Mouse (Mus musculus) hindbrain, embryonic 16.5 days (tissue): Measurements from ENCODE around the gene Nfkb1. TPM values are rescaled to one million over a fixed set of nuclear protein-coding genes. Genes with fewer than 3 reads are reported as not detected.

Source experiments
- ATAC-seq: fragments of 200-750 bp; cut with Nextera tagmentation; 2 replicates; pipeline ENCODE4 v1.8.0; 2017; ENCODE audit warnings: moderate TSS enrichment, moderate library complexity
- H3K27ac ChIP-seq: fragments of 300-500 bp; sonication (generic); 2 replicates; pipeline ENCODE4 v1.5.1; 2014; ENCODE audit warnings: low read depth, mild to moderate bottlenecking, control low read depth, low read length, moderate library complexity
- H3K27me3 ChIP-seq: fragments of 300-500 bp; sonication (generic); replicated peaks from 2 replicates; pipeline ENCODE4 v1.6.1; 2014; ENCODE audit warnings: low read length; ENCODE audit not compliant: control insufficient read depth, insufficient read depth
- H3K36me3 ChIP-seq: fragments of 300-500 bp; sonication (generic); 2 replicates; pipeline ENCODE4 v1.6.1; 2014; ENCODE audit warnings: mild to moderate bottlenecking, low read length, moderate library complexity, mixed read lengths; ENCODE audit not compliant: control insufficient read depth, insufficient read depth
- H3K4me1 ChIP-seq: fragments of 300-500 bp; sonication (generic); 2 replicates; pipeline ENCODE4 v1.6.1; 2014; ENCODE audit warnings: low read depth, low read length; ENCODE audit not compliant: control insufficient read depth, insufficient read depth
- H3K4me2 ChIP-seq: fragments of 300-500 bp; sonication (generic); 2 replicates; pipeline ENCODE4 v1.6.1; 2014; ENCODE audit warnings: mild to moderate bottlenecking, low read length, control low read depth, moderate library complexity
- H3K4me3 ChIP-seq: fragments of 300-500 bp; sonication (generic); 2 replicates; pipeline ENCODE4 v1.5.1; 2014; ENCODE audit warnings: mild to moderate bottlenecking, low read length, control low read depth, moderate library complexity
- H3K9ac ChIP-seq: fragments of 300-500 bp; sonication (generic); 2 replicates; pipeline ENCODE4 v1.6.1; 2014; ENCODE audit warnings: low read depth, mild to moderate bottlenecking, control low read depth, low read length, moderate library complexity
- H3K9me3 ChIP-seq: fragments of 300-500 bp; sonication (generic); 2 replicates; pipeline ENCODE4 v1.6.1; 2014; ENCODE audit warnings: mild to moderate bottlenecking, low read length, moderate library complexity; ENCODE audit not compliant: control insufficient read depth
- WGBS: fragments of 180-500 bp; shearing (Covaris S2); extraction: QIAGEN DNeasy Blood & Tissue Kit; methylation state at CpG from one replicate; pipeline ENCODE4 v1.1.7; 2014; 5-methylcytosine and 5-hydroxymethylcytosine counted together
- polyA plus RNA-seq: library from polyadenylated mRNA; unstranded; fragments of >200 nt; fragmentation: Nextera tagmentation; extraction: Ambion mirVana; gene quantifications from 2 replicates; pipeline ENCODE4 v1.2.1, GENCODE M21; 2015

The Nfkb1 gene
- polyA plus RNA-seq, 1 experiment from 2014 or later = 7.5 TPM

GRCm38 (mm10) chr3:135661707-135662106 lies 29.6 kb downstream of the Nfkb1 start:
- 84% methylated on average over 9 of the region's 9 CpGs for WGBS
- Histone ChIP-seq H3K36me3 (no peaks in the 10 kb centered on the region; the same call in 1 of the 2 replicates), H3K9ac (no peak overlapping the region), H3K27ac (no peak overlapping the region), H3K27me3 (no peaks in the 10 kb centered on the region), H3K4me2 (no peak overlapping the region), H3K4me3 (no peak overlapping the region), H3K9me3 (no peaks in the 10 kb centered on the region), H3K4me1 (no peaks in the 10 kb centered on the region; the same call in 1 of the 2 replicates)
- ATAC-seq = no peak

- Histone ChIP-seq H3K4me2 (no peak overlapping the region), H3K27me3 (no peaks in the 10 kb centered on the region), H3K36me3 (peaks cover 3% of the 10 kb centered on the region; the same call in 1 of the 2 replicates), H3K27ac (no peak overlapping the region), H3K4me1 (no peaks in the 10 kb centered on the region), H3K4me3 (no peak overlapping the region), H3K9me3 (no peaks in the 10 kb centered on the region), H3K9ac (no peak overlapping the region)
- WGBS = 90% methylated on average over 7 of the region's 7 CpGs
- ATAC-seq = no peak
Measured at GRCm38 (mm10) chr3:135658540-135659097, 32.7 kb downstream of the Nfkb1 start.

- no peaks in the 10 kb centered on the region for H3K27me3 ChIP-seq
Measured at GRCm38 (mm10) chr3:135656156-135656555, 35.2 kb downstream of the Nfkb1 start.

GRCm38 (mm10) chr3:135650773-135651555 lies 40.4 kb downstream of the Nfkb1 start:
- H3K9me3 ChIP-seq = no peaks in the 10 kb centered on the region
- no peak overlapping the region for H3K4me2 ChIP-seq
- H3K9ac ChIP-seq = no peak overlapping the region
- H3K36me3 ChIP-seq = 0 out of 2 replicates have a peak, but pooled peaks cover 3% of the 10 kb centered on the region
- no peak for ATAC-seq
- H3K27ac ChIP-seq = no peak overlapping the region
- no peaks in the 10 kb centered on the region for H3K27me3 ChIP-seq
- no peak overlapping the region for H3K4me3 ChIP-seq
- H3K4me1 ChIP-seq = 0 out of 2 replicates have a peak, but pooled peaks cover 3% of the 10 kb centered on the region
- 63% methylated on average over 15 of the region's 15 CpGs for WGBS

More at GRCm38 (mm10) chr3:135656156-135656555, 35.2 kb downstream of the Nfkb1 start:
- ATAC-seq = no peak
- Histone ChIP-seq H3K9me3 (no peaks in the 10 kb centered on the region), H3K4me2 (no peak overlapping the region), H3K9ac (no peak overlapping the region), H3K36me3 (peaks cover 3% of the 10 kb centered on the region; the same call in 1 of the 2 replicates), H3K4me3 (no peak overlapping the region), H3K4me1 (no peaks in the 10 kb centered on the region), H3K27ac (no peak overlapping the region)
- 91% methylated on average over 4 of the region's 4 CpGs for WGBS

DNA sequence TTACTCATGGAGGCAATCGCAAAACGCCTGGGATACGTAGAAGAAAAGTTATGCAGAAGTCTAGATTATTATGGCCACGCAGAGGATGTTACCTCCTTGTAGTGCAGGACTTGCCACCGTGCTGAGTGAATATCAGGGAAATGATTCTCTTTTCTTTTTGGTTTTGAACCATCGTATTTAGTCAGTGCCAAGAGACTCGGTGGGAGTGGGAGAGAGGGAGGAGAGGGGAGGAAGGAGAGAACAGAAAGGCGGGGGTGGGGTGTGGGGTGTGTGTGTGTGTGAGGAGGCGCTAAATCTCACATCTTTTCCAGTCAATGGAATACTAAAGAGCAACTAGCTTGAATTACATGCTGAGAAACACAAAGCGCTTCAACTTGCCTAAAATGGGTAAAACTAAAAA lies 41.5 kb downstream of the Nfkb1 start:
- Histone ChIP-seq H3K36me3 (0 out of 2 replicates have a peak, but pooled peaks cover 3% of the 10 kb centered on the region), H3K4me1 (0 out of 2 replicates have a peak, but pooled peaks cover 3% of the 10 kb centered on the region), H3K9me3 (no peaks in the 10 kb centered on the region), H3K27ac (no peak overlapping the region), H3K4me3 (no peak overlapping the region), H3K27me3 (no peaks in the 10 kb centered on the region), H3K4me2 (no peak overlapping the region), H3K9ac (no peak overlapping the region)
- ATAC-seq = no peak
- WGBS = 71% methylated on average over 10 of the region's 10 CpGs

- H3K27ac ChIP-seq = no peak overlapping the region
Measured at GRCm38 (mm10) chr3:135648501-135648900, 42.8 kb downstream of the Nfkb1 start.

GRCm38 (mm10) chr3:135646622-135647021 lies 44.7 kb downstream of the Nfkb1 start:
- H3K36me3 ChIP-seq = no peaks in the 10 kb centered on the region
- H3K9me3 ChIP-seq = no peaks in the 10 kb centered on the region
- no peak overlapping the region for H3K4me3 ChIP-seq
- H3K27me3 ChIP-seq = no peaks in the 10 kb centered on the region
- 0 out of 2 replicates have a peak, but pooled peaks cover 3% of the 10 kb centered on the region for H3K4me1 ChIP-seq
- H3K9ac ChIP-seq = no peak overlapping the region
- no peak overlapping the region for H3K27ac ChIP-seq
- no peak for ATAC-seq
- no peak overlapping the region for H3K4me2 ChIP-seq
- WGBS = 94% methylated on average over 1 of the region's 1 CpGs

More at GRCm38 (mm10) chr3:135648501-135648900, 42.8 kb downstream of the Nfkb1 start:
- H3K4me2 ChIP-seq = no peak overlapping the region
- H3K9me3 ChIP-seq = no peaks in the 10 kb centered on the region
- H3K4me1 ChIP-seq = 0 out of 2 replicates have a peak, but pooled peaks cover 3% of the 10 kb centered on the region
- H3K36me3 ChIP-seq = no peaks in the 10 kb centered on the region
- no peak overlapping the region for H3K9ac ChIP-seq
- no peaks in the 10 kb centered on the region for H3K27me3 ChIP-seq
- ATAC-seq = no peak
- H3K4me3 ChIP-seq = no peak overlapping the region
- 92% methylated on average over 8 of the region's 8 CpGs for WGBS

DNA sequence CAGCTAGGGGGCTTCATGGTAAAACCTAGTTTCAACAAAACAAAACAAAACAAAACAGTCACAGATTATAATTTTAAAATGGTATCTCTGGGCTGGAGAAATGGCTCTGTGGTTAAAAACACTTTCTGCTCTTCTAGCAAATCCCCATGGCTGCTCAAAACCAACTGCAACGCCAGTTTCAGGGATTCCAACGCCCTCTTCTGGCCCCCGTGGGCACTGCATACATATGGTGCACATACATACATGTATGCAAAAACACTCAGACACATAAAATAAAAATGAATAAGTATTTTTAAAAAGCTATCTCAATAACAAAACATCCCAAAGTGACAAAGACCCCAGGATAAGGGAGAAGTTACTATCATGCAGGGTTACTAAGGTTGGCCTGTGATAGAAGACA lies 46.4 kb downstream of the Nfkb1 start:
- H3K9ac ChIP-seq = no peak overlapping the region
- H3K4me3 ChIP-seq = no peak overlapping the region
- 0 out of 2 replicates have a peak, but pooled peaks cover 3% of the 10 kb centered on the region for H3K36me3 ChIP-seq
- no peak overlapping the region for H3K4me2 ChIP-seq
- H3K27me3 ChIP-seq = no peaks in the 10 kb centered on the region
- H3K9me3 ChIP-seq = no peaks in the 10 kb centered on the region
- H3K27ac ChIP-seq = no peak overlapping the region
- H3K4me1 ChIP-seq = no peaks in the 10 kb centered on the region
- 94% methylated on average over 3 of the region's 3 CpGs for WGBS
- no peak for ATAC-seq

DNA sequence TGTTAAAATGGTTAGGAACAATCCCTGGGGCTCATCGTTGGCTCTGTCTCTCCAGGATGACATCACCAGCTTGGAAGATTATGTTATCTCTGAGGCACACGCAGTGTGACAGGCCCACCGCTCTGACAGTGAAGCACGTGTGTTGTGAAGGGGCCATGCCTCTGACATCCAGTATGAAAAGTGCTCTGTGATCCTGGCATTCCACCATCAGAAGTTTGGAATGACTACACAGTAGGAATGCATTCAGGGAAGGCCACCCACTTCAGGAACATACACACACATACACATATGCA lies 49.8 kb downstream of the Nfkb1 start:
- 86% methylated on average over 4 of the region's 4 CpGs for WGBS
- H3K27me3 ChIP-seq = no peaks in the 10 kb centered on the region

More for the DNA sequence above, 49.8 kb downstream of the Nfkb1 start:
- Histone ChIP-seq H3K36me3 (0 out of 2 replicates have a peak, but pooled peaks cover 3% of the 10 kb centered on the region), H3K4me1 (no peaks in the 10 kb centered on the region), H3K9me3 (no peaks in the 10 kb centered on the region), H3K27ac (no peak overlapping the region), H3K4me2 (no peak overlapping the region), H3K4me3 (no peak overlapping the region), H3K9ac (no peak overlapping the region)
- ATAC-seq = no peak
